Mouse (Mus musculus) kidney, adult 2 months (tissue): ENCODE measurements around the gene Akr1b8.

Experiments used
- CTCF ChIP-seq: fragments of 200-500 bp; conservative IDR thresholded peaks from 2 replicates; pipeline ENCODE4 v1.5.1; 2011; ENCODE audit warnings: low read depth, mild to moderate bottlenecking, control low read depth, low read length, moderate library complexity, mixed read lengths; ENCODE audit not compliant: insufficient read depth, insufficient read length
- POLR2A ChIP-seq: fragments of 200-500 bp; IDR thresholded peaks from one replicate; pipeline ENCODE4 v1.6.1; 2011; ENCODE audit warnings: low read depth, low read length, control low read depth

DNA sequence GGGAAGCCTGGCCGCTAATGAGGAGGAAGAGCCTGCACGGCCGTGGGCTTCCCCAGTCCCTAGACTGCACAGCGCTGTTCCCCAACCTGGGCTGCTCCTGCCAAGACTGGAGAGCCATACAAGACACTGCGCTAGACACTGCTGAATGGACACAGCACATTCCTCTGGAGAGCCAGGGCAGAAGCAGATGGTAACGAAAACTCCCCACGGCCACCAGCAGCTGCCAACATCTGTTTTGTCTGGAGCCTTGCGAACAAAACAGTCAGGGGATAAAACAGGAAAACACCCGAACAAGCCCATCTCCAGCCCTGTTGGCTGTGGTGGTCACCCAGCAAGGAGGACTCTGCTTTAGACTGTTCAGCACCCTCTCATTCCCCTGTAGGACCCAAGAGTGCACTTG, 40.5 kb upstream of the Akr1b8 start:
- no peak for TF ChIP-seq CTCF
- no peak for TF ChIP-seq POLR2A
